Mouse (Mus musculus) embryo, embryonic 9.5 days (tissue): Measurements from ENCODE around the gene Tas2r109.
"Not testable (repeated sequence)": the region's sequence is repeated elsewhere in the genome, so short reads cannot be mapped to it uniquely, and the experiment has no call there.

Experiments
- DNase-seq: peaks from one replicate; pipeline ENCODE4 v3.0.0-alpha.2; 2017; ENCODE audit errors: extremely low spot score

Gene Tas2r109

GRCm38 (mm10) chr6:132980865-132981264, at the start of gene Tas2r109:
Gene Tas2r109, minus strand, starts transcription at chr6:132980965.
- DNase-seq, result no peak

- no peak for DNase-seq
Observed at GRCm38 (mm10) chr6:132957819-132958218, 22.9 kb downstream of the Tas2r109 start, which contains the start of gene Tas2r131. Gene Tas2r131, minus strand, starts transcription at chr6:132957919.

GRCm38 (mm10) chr6:132950802-132951201, 30.0 kb downstream of the Tas2r109 start, which contains the start of gene Tas2r129:
Gene Tas2r129, plus strand, starts transcription at chr6:132951102.
- no peak for DNase-seq

GRCm38 (mm10) chr6:132941376-132941775, 39.4 kb downstream of the Tas2r109 start:
- DNase-seq, result not testable (repeated sequence)
